Mouse (Mus musculus): ENCODE measurements around the gene Iqcf1.

GRCm38 (mm10) chr9:106459946-106460345, 39.8 kb upstream of the Iqcf1 start:
- no peak for TF ChIP-seq ZNF384 (IDR thresholded peaks at IDR 0.05; ENCODE audit: low read depth, low read length)
- no peak for TF ChIP-seq HCFC1 (IDR thresholded peaks at IDR 0.05; ENCODE audit: borderline replicate concordance, insufficient read depth, low read length)
- no peak for TF ChIP-seq CHD2 (IDR thresholded peaks at IDR 0.05; ENCODE audit: low read depth, low read length)
